Mouse (Mus musculus): ENCODE measurements around the gene Frmd5. TPM values are rescaled to one million over a fixed set of nuclear protein-coding genes. Genes with fewer than 3 reads are reported as not detected.

The Frmd5 gene
- polyA plus RNA-seq, 1 experiment = 0.45 TPM

GRCm38 (mm10) chr2:121776219-121776618 lies 30.7 kb downstream of the Frmd5 start:
- Histone ChIP-seq H3K4me3 (ENCODE audit: insufficient read depth, low read depth, low read length) (no peak overlapping the region), H3K27me3 (replicated peaks; ENCODE audit: control insufficient read depth, insufficient read depth, low read length) (no peaks in the 10 kb centered on the region), H3K4me1 (ENCODE audit: control insufficient read depth, insufficient read depth, low read length) (no peaks in the 10 kb centered on the region), H3K36me3 (ENCODE audit: control insufficient read depth, insufficient read depth, low read length) (no peaks in the 10 kb centered on the region), H3K27ac (ENCODE audit: insufficient read depth, low read depth, low read length) (no peak overlapping the region)
- WGBS = 80% methylated on average over 7 of the region's 7 CpGs
- DNase-seq = no peak
- TF ChIP-seq CTCF (conservative IDR thresholded peaks at IDR 0.05; ENCODE audit: insufficient read depth, insufficient read length, low read depth, low read length) (no peak), POLR2A (IDR thresholded peaks at IDR 0.05; ENCODE audit: low read depth, low read length) (no peak)

GRCm38 (mm10) chr2:121764851-121765250 lies 42.0 kb downstream of the Frmd5 start:
- TF ChIP-seq POLR2A (IDR thresholded peaks at IDR 0.05; ENCODE audit: low read depth, low read length) (no peak), CTCF (conservative IDR thresholded peaks at IDR 0.05; ENCODE audit: insufficient read depth, insufficient read length, low read depth, low read length) (no peak)
- no peak for DNase-seq
- Histone ChIP-seq H3K36me3 (ENCODE audit: control insufficient read depth, insufficient read depth, low read length) (no peaks in the 10 kb centered on the region), H3K4me3 (ENCODE audit: insufficient read depth, low read depth, low read length) (no peak overlapping the region), H3K27me3 (replicated peaks; ENCODE audit: control insufficient read depth, insufficient read depth, low read length) (no peaks in the 10 kb centered on the region), H3K27ac (ENCODE audit: insufficient read depth, low read depth, low read length) (no peak overlapping the region), H3K4me1 (ENCODE audit: control insufficient read depth, insufficient read depth, low read length) (no peaks in the 10 kb centered on the region)
- 66% methylated on average over 5 of the region's 5 CpGs for WGBS

- Histone ChIP-seq H3K4me3 (ENCODE audit: insufficient read depth, low read depth, low read length) (no peak overlapping the region), H3K4me1 (ENCODE audit: control insufficient read depth, insufficient read depth, low read length) (no peaks in the 10 kb centered on the region), H3K27me3 (replicated peaks; ENCODE audit: control insufficient read depth, insufficient read depth, low read length) (no peaks in the 10 kb centered on the region), H3K36me3 (ENCODE audit: control insufficient read depth, insufficient read depth, low read length) (no peaks in the 10 kb centered on the region), H3K27ac (ENCODE audit: insufficient read depth, low read depth, low read length) (no peak overlapping the region)
- TF ChIP-seq POLR2A (IDR thresholded peaks at IDR 0.05; ENCODE audit: low read depth, low read length) (no peak), CTCF (conservative IDR thresholded peaks at IDR 0.05; ENCODE audit: insufficient read depth, insufficient read length, low read depth, low read length) (no peak)
- no peak for DNase-seq
- 90% methylated on average over 5 of the region's 5 CpGs for WGBS
Measured at GRCm38 (mm10) chr2:121761861-121762260, 45.0 kb downstream of the Frmd5 start.

GRCm38 (mm10) chr2:121761281-121761795 lies 45.5 kb downstream of the Frmd5 start:
- no peak for DNase-seq
- no peak for TF ChIP-seq CTCF (conservative IDR thresholded peaks at IDR 0.05; ENCODE audit: insufficient read depth, insufficient read length, low read depth, low read length)
- no peak for TF ChIP-seq POLR2A (IDR thresholded peaks at IDR 0.05; ENCODE audit: low read depth, low read length)
- 79% methylated on average over 11 of the region's 11 CpGs for WGBS

GRCm38 (mm10) chr2:121760646-121761045 lies 46.2 kb downstream of the Frmd5 start:
- no peak for DNase-seq

More at GRCm38 (mm10) chr2:121761281-121761795, 45.5 kb downstream of the Frmd5 start:
- no peaks in the 10 kb centered on the region for H3K4me1 ChIP-seq (ENCODE audit: control insufficient read depth, insufficient read depth, low read length)
- no peak overlapping the region for H3K27ac ChIP-seq (ENCODE audit: insufficient read depth, low read depth, low read length)
- no peak overlapping the region for H3K4me3 ChIP-seq (ENCODE audit: insufficient read depth, low read depth, low read length)
- no peaks in the 10 kb centered on the region for H3K27me3 ChIP-seq (replicated peaks; ENCODE audit: control insufficient read depth, insufficient read depth, low read length)
- H3K36me3 ChIP-seq (ENCODE audit: control insufficient read depth, insufficient read depth, low read length) = no peaks in the 10 kb centered on the region

GRCm38 (mm10) chr2:121758258-121758657 lies 48.6 kb downstream of the Frmd5 start:
- Histone ChIP-seq H3K4me3 (ENCODE audit: insufficient read depth, low read depth, low read length) (no peak overlapping the region), H3K36me3 (ENCODE audit: control insufficient read depth, insufficient read depth, low read length) (no peaks in the 10 kb centered on the region), H3K27ac (ENCODE audit: insufficient read depth, low read depth, low read length) (no peak overlapping the region), H3K27me3 (replicated peaks; ENCODE audit: control insufficient read depth, insufficient read depth, low read length) (no peaks in the 10 kb centered on the region), H3K4me1 (ENCODE audit: control insufficient read depth, insufficient read depth, low read length) (no peaks in the 10 kb centered on the region)
- DNase-seq = no peak
- 77% methylated on average over 8 of the region's 8 CpGs for whole genome bisulfite sequencing
- TF ChIP-seq POLR2A (IDR thresholded peaks at IDR 0.05; ENCODE audit: low read depth, low read length) = no peak
- TF ChIP-seq CTCF (conservative IDR thresholded peaks at IDR 0.05; ENCODE audit: insufficient read depth, insufficient read length, low read depth, low read length) = no peak

More at GRCm38 (mm10) chr2:121760646-121761045, 46.2 kb downstream of the Frmd5 start:
- H3K36me3 ChIP-seq (ENCODE audit: control insufficient read depth, insufficient read depth, low read length) = no peaks in the 10 kb centered on the region
- 83% methylated on average over 9 of the region's 9 CpGs for WGBS
- H3K27ac ChIP-seq (ENCODE audit: insufficient read depth, low read depth, low read length) = no peak overlapping the region
- H3K27me3 ChIP-seq (replicated peaks; ENCODE audit: control insufficient read depth, insufficient read depth, low read length) = no peaks in the 10 kb centered on the region
- TF ChIP-seq CTCF (conservative IDR thresholded peaks at IDR 0.05; ENCODE audit: insufficient read depth, insufficient read length, low read depth, low read length) (no peak), POLR2A (IDR thresholded peaks at IDR 0.05; ENCODE audit: low read depth, low read length) (no peak)
- no peaks in the 10 kb centered on the region for H3K4me1 ChIP-seq (ENCODE audit: control insufficient read depth, insufficient read depth, low read length)
- H3K4me3 ChIP-seq (ENCODE audit: insufficient read depth, low read depth, low read length) = no peak overlapping the region

- WGBS = 97% methylated on average over 1 of the region's 1 CpGs
- no peak for DNase-seq
- H3K36me3 ChIP-seq (ENCODE audit: control insufficient read depth, insufficient read depth, low read length) = no peaks in the 10 kb centered on the region
- H3K27ac ChIP-seq (ENCODE audit: insufficient read depth, low read depth, low read length) = no peak overlapping the region
- no peak for TF ChIP-seq CTCF (conservative IDR thresholded peaks at IDR 0.05; ENCODE audit: insufficient read depth, insufficient read length, low read depth, low read length)
- TF ChIP-seq POLR2A (IDR thresholded peaks at IDR 0.05; ENCODE audit: low read depth, low read length) = no peak
- no peaks in the 10 kb centered on the region for H3K4me1 ChIP-seq (ENCODE audit: control insufficient read depth, insufficient read depth, low read length)
- H3K4me3 ChIP-seq (ENCODE audit: insufficient read depth, low read depth, low read length) = no peak overlapping the region
- H3K27me3 ChIP-seq (replicated peaks; ENCODE audit: control insufficient read depth, insufficient read depth, low read length) = no peaks in the 10 kb centered on the region
Measured at GRCm38 (mm10) chr2:121756336-121756735, 50.6 kb downstream of the Frmd5 start.
